Mouse (Mus musculus) heart, embryonic 11.5 days (tissue): ENCODE results near the gene Upk3a. TPM values are rescaled to one million over a fixed set of nuclear protein-coding genes. Genes with fewer than 3 reads are reported as not detected.
"Not testable (repeated sequence)": the region's sequence is repeated elsewhere in the genome, so short reads cannot be mapped to it uniquely, and the experiment has no call there.

Experiments used
- ATAC-seq: fragments of 200-750 bp; cut with Nextera tagmentation; replicated peaks from 2 replicates; pipeline ENCODE4 v1.8.0; 2017; ENCODE audit warnings: moderate library complexity; ENCODE audit not compliant: insufficient number of reproducible peaks, low FRiP score, low TSS enrichment
- H3K27ac ChIP-seq: fragments of 300-500 bp; sonication (generic); 2 replicates; pipeline ENCODE4 v1.5.1; 2014; ENCODE audit warnings: mild to moderate bottlenecking, low read depth, low read length
- H3K27me3 ChIP-seq: fragments of 300-500 bp; sonication (generic); 2 replicates; pipeline ENCODE4 v1.6.1; 2014; ENCODE audit warnings: mild to moderate bottlenecking, low read length, mixed read lengths; ENCODE audit not compliant: control insufficient read depth, insufficient read depth
- H3K36me3 ChIP-seq: fragments of 300-500 bp; sonication (generic); 2 replicates; pipeline ENCODE4 v1.6.1; 2014; ENCODE audit warnings: mild to moderate bottlenecking, low read length, moderate library complexity, mixed read lengths; ENCODE audit not compliant: control insufficient read depth, insufficient read depth
- H3K4me1 ChIP-seq: fragments of 300-500 bp; sonication (generic); 2 replicates; pipeline ENCODE4 v1.6.1; 2014; ENCODE audit warnings: low read length; ENCODE audit not compliant: control insufficient read depth, insufficient read depth
- H3K4me2 ChIP-seq: fragments of 300-500 bp; sonication (generic); 2 replicates; pipeline ENCODE4 v1.6.1; 2014; ENCODE audit warnings: mild to moderate bottlenecking, moderate library complexity
- H3K4me3 ChIP-seq: fragments of 300-500 bp; sonication (generic); 2 replicates; pipeline ENCODE4 v1.5.1; 2014; ENCODE audit warnings: low read depth, low read length
- H3K9ac ChIP-seq: fragments of 300-500 bp; sonication (generic); 2 replicates; pipeline ENCODE4 v1.6.1; 2014; ENCODE audit warnings: mild to moderate bottlenecking, low read depth, low read length, moderate library complexity
- H3K9me3 ChIP-seq: fragments of 300-500 bp; sonication (generic); replicated peaks from 2 replicates; pipeline ENCODE4 v1.6.1; 2016; ENCODE audit warnings: low read length; ENCODE audit not compliant: control insufficient read depth
- WGBS: fragments of 180-500 bp; shearing (Covaris S2); extraction: QIAGEN DNeasy Blood & Tissue Kit; methylation state at CpG from one replicate; pipeline ENCODE4 v1.1.7; 2014; ENCODE audit not compliant: insufficient replicate concordance; 5-methylcytosine and 5-hydroxymethylcytosine counted together
- polyA plus RNA-seq: library from polyadenylated mRNA; unstranded; fragments of >200 nt; fragmentation: Nextera tagmentation; extraction: Ambion mirVana; gene quantifications from 2 replicates; pipeline ENCODE4 v1.2.1, GENCODE M21; 2014

The Upk3a gene
- polyA plus RNA-seq, 1 experiment from 2014 or later = not detected

GRCm38 (mm10) chr15:85015771-85016170 lies 1.2 kb upstream of the Upk3a start:
- Histone ChIP-seq H3K4me2 (no peak overlapping the region), H3K27me3 (peaks cover 15% of the 10 kb centered on the region), H3K9me3 (no peaks in the 10 kb centered on the region), H3K36me3 (no peaks in the 10 kb centered on the region), H3K4me3 (no peak overlapping the region), H3K27ac (no peak overlapping the region), H3K4me1 (peaks cover 21% of the 10 kb centered on the region), H3K9ac (no peak overlapping the region)
- ATAC-seq = no peak
- 59% methylated on average over 11 of the region's 11 CpGs for WGBS

GRCm38 (mm10) chr15:85022211-85022610 lies 5.3 kb downstream of the Upk3a start:
- H3K4me2 ChIP-seq = no peak overlapping the region
- WGBS = 77% methylated on average over 4 of the region's 4 CpGs
- H3K9ac ChIP-seq = no peak overlapping the region
- H3K27ac ChIP-seq = no peak overlapping the region
- no peak overlapping the region for H3K4me3 ChIP-seq
- H3K36me3 ChIP-seq = no peaks in the 10 kb centered on the region
- ATAC-seq = no peak
- H3K4me1 ChIP-seq = no peaks in the 10 kb centered on the region
- no peaks in the 10 kb centered on the region for H3K9me3 ChIP-seq
- H3K27me3 ChIP-seq = peaks cover 11% of the 10 kb centered on the region

GRCm38 (mm10) chr15:85026197-85026596 lies 9.3 kb downstream of the Upk3a start:
- H3K36me3 ChIP-seq = no peaks in the 10 kb centered on the region
- no peaks in the 10 kb centered on the region for H3K9me3 ChIP-seq
- H3K27ac ChIP-seq = no peak overlapping the region
- no peak for ATAC-seq
- no peaks in the 10 kb centered on the region for H3K27me3 ChIP-seq
- no peak overlapping the region for H3K4me2 ChIP-seq
- 66% methylated on average over 4 of the region's 4 CpGs for WGBS
- no peaks in the 10 kb centered on the region for H3K4me1 ChIP-seq
- H3K9ac ChIP-seq = no peak overlapping the region
- H3K4me3 ChIP-seq = no peak overlapping the region

GRCm38 (mm10) chr15:85027740-85028139 lies 10.8 kb downstream of the Upk3a start:
- no peak for ATAC-seq
- H3K27me3 ChIP-seq = no peaks in the 10 kb centered on the region
- WGBS = 65% methylated on average over 4 of the region's 4 CpGs
- H3K9ac ChIP-seq = no peak overlapping the region
- no peaks in the 10 kb centered on the region for H3K36me3 ChIP-seq
- no peak overlapping the region for H3K4me3 ChIP-seq
- H3K9me3 ChIP-seq = no peaks in the 10 kb centered on the region
- no peak overlapping the region for H3K27ac ChIP-seq
- H3K4me1 ChIP-seq = no peaks in the 10 kb centered on the region
- H3K4me2 ChIP-seq = no peak overlapping the region

DNA sequence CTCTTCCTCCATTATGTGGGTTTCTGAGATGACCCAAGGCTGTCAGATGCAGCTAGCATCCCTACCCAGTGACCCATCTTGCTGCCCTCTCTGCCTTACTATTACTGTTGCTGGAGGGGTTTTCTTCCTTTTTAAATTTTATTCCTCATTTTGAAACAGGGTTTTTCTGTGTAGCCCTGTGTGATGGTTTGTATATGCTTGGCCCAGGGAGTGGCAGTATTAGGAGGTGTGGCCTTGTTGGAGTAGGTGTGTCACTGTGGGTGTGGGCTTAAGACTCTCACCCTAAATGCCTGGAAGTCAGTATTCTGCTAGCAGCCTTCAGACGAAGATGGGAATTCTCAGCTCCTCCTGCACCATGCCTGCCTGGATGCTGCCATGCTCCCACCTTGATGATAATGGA lies 11.7 kb downstream of the Upk3a start, which contains the start of gene Fam118a:
TSS of gene Fam118a (plus strand) at position 301 of the 400 bp plus-strand sequence.
- not testable (repeated sequence) for H3K36me3 ChIP-seq, H3K9ac ChIP-seq, H3K4me1 ChIP-seq, H3K4me3 ChIP-seq, H3K9me3 ChIP-seq, ATAC-seq, H3K27me3 ChIP-seq, H3K4me2 ChIP-seq, H3K27ac ChIP-seq
- WGBS = 47% methylated on average over 1 of the region's 1 CpGs

DNA sequence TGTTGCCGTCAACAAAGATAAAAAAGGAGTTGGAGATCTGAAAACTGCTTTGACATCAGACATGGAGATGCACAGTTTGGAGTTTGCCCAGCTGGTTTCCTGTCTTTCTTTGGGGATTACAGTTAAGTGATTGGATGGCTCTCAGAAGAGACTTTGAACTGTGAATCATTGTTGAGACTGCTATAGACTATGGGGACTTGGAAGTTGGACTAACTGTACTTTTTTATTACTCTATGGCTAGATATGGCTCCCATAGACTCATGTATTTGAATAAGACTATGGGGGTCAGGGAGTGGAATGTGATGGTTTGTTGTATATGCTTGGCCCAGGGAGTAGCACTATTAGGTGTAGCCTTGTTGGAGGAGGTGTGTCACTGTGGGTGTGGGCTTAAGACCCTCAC lies 13.7 kb downstream of the Upk3a start:
- not testable (repeated sequence) for H3K9me3 ChIP-seq, H3K4me3 ChIP-seq, H3K4me1 ChIP-seq, H3K27ac ChIP-seq, ATAC-seq, H3K27me3 ChIP-seq, H3K9ac ChIP-seq, H3K36me3 ChIP-seq, H3K4me2 ChIP-seq
- 43% methylated on average over 1 of the region's 1 CpGs for WGBS

DNA sequence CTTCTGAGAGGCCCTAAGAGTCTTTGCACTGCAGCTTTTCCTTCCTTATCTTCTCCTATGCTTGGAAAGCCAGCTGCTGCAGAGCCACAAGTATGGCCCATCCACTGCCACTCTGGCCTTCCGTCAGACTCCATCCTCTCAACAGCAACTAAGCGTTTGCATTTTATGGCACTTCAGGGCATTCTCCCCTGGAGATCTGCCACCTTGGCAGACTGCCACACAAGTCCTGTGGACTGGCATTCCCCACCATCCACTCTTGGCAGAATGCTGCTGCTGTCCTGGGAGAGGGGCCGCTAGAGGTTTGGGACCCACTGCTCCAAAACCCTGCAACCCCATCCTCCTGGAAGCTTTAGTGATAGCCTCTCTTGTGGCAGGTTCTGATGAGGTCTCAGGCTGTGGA lies 14.9 kb downstream of the Upk3a start:
- no peaks in the 10 kb centered on the region for H3K9me3 ChIP-seq
- no peak overlapping the region for H3K27ac ChIP-seq
- H3K27me3 ChIP-seq = peaks cover 8% of the 10 kb centered on the region
- ATAC-seq = no peak
- 80% methylated on average over 3 of the region's 3 CpGs for WGBS
- no peak overlapping the region for H3K9ac ChIP-seq
- no peak overlapping the region for H3K4me3 ChIP-seq
- no peaks in the 10 kb centered on the region for H3K4me1 ChIP-seq
- no peaks in the 10 kb centered on the region for H3K36me3 ChIP-seq
- H3K4me2 ChIP-seq = no peak overlapping the region

DNA sequence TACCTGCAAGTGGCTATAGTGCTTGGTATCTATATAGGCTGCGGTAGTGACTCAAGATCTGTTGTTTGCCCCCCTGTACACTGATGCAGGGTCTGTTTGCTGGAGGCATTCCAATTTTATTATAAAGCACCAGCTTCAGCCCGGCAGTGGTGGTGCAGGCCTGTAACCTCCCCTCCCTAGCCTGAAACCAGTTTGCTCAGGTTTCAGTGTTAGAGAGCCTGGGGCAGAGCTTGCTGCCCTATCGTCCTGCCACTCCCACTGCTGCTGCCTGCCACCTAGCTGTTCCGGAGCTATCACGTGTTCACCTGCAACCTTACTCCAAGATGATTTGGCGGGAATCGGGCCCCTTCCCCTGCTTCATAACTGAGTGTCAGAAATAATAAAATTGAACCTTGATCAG lies 17.0 kb downstream of the Upk3a start:
- not testable (repeated sequence) for H3K9me3 ChIP-seq, H3K27ac ChIP-seq, H3K27me3 ChIP-seq, ATAC-seq, H3K4me3 ChIP-seq, H3K9ac ChIP-seq, H3K4me2 ChIP-seq, H3K36me3 ChIP-seq
- 41% methylated on average over 7 of the region's 7 CpGs for WGBS
- peaks cover 10% of the 10 kb centered on the region for H3K4me1 ChIP-seq

GRCm38 (mm10) chr15:85036566-85037342 lies 19.8 kb downstream of the Upk3a start:
- H3K4me1 ChIP-seq = peaks cover 14% of the 10 kb centered on the region
- peak overlapping the region; percentile 86 for H3K9ac ChIP-seq
- under 1% methylated on average over 63 of the region's 75 CpGs for WGBS
- ATAC-seq = peak; percentile 96
- H3K4me2 ChIP-seq = peak overlapping the region; percentile 87
- peak overlapping the region; percentile 79 for H3K4me3 ChIP-seq
- H3K27ac ChIP-seq = peak overlapping the region; percentile 24; the same call in 1 of the 2 replicates
- H3K27me3 ChIP-seq = peaks cover 8% of the 10 kb centered on the region
- H3K9me3 ChIP-seq = no peaks in the 10 kb centered on the region
- no peaks in the 10 kb centered on the region for H3K36me3 ChIP-seq
